Mouse (Mus musculus) stomach, postnatal 0 days (tissue): ENCODE results near the gene Gm10974.

Experiments
- CTCF ChIP-seq: IDR thresholded peaks from 2 replicates; pipeline ENCODE4 v1.5.1; 2016; ENCODE audit warnings: antibody characterized with exemption, low read depth, mild to moderate bottlenecking, moderate library complexity
- EP300 ChIP-seq: optimal IDR thresholded peaks from 2 replicates; pipeline ENCODE3; 2016; ENCODE audit warnings: antibody characterized with exemption

- no peak for TF ChIP-seq CTCF
- no peak for TF ChIP-seq EP300
These were observed 47.4 kb downstream of the Gm10974 start for GRCm38 (mm10) chr7:66413093-66413492.
